ENCODE assay signal across 7 mouse cellular contexts in the genomic region with DNA sequence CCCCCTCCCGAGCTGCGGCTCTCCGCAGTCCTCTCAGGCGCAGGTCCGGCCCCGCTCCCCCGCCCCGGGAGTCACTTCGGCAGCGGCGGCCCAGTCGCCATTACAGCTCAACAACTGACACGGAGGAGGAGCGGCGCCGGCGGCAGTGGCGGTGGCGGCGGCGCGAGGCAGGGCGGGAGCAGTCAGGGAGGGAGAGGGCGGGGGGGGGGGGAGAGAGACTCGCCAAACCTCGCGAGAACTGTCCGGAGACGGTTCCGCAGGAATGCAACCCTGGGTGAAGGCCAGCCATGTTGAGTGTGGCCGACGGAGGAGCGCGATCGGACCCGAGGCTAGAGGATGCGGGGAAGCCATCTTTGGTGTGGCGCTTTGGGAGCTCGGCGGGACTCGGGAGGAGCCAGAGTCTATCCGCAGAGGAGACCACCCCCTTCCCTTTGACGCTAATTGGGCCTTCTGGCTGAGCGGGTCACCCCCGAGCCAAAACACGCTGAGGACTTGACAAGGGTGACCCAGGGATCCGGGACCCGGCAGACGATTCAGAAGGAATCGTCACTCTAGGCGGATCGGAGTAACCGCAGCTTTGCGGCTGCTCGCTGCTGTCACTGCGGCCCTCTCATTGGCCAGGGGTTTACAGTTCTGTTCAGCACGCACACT. TPM values are rescaled to one million over a fixed set of nuclear protein-coding genes. Genes with fewer than 3 reads are reported as not detected.
DNase-seq lines count a peak whose midpoint lies in the region; ATAC-seq lines count a peak whose summit lies in the region.

A gene (minus strand): TSS at position 188 of the 651 bp plus-strand sequence.

- H3K4me2 ChIP-seq in intestine, embryonic 16.5 days (ENCODE audit: low read depth, low read length) = peak within 1 kb of the TSS; percentile 68
- peak within 1 kb of the TSS; percentile 81 for H3K4me2 ChIP-seq in midbrain, embryonic 11.5 days

- peak within 1 kb of the TSS; percentile 95 for H3K27ac ChIP-seq in intestine, embryonic 16.5 days (ENCODE audit: low read length)
- H3K27ac ChIP-seq in midbrain, embryonic 11.5 days (ENCODE audit: low read depth, low read length) = peak within 1 kb of the TSS; percentile 87

- ATAC-seq in intestine, embryonic 16.5 days = peak; percentile 98
- ATAC-seq in midbrain, embryonic 11.5 days (ENCODE audit: low FRiP score) = peak; percentile 99

- intact Hi-C loops in left cerebral cortex, postnatal 36 days (cut with DNase I) = loop anchor here (1.0 to 5.0 kb wide), 2 partner anchors 63 to 704 kb away; a partner anchor contains a TSS

- H3K4me3 ChIP-seq in intestine, embryonic 16.5 days (ENCODE audit: low read length) = peak within 1 kb of the TSS; percentile 98
- peak within 1 kb of the TSS; percentile 96 for H3K4me3 ChIP-seq in midbrain, embryonic 11.5 days (ENCODE audit: low read depth, low read length)

- under 1% methylated on average over 40 of the region's 57 CpGs for WGBS in intestine, embryonic 16.5 days
- under 1% methylated on average over 54 of the region's 57 CpGs for WGBS in midbrain, embryonic 11.5 days

- DNase-seq in adrenal gland, adult 8-10 months = peak; percentile 97
- peak; percentile 98 for DNase-seq in embryo, embryonic 9.5 days (ENCODE audit: extremely low spot score)
- DNase-seq in gastrocnemius, postnatal 4 days (ENCODE audit: low spot score in 2 of 2) = peak; percentile 91 to 98
- peak; percentile 97 for DNase-seq in left cerebral cortex, postnatal 36 days (ENCODE audit: low spot score in 2 of 2)
- DNase-seq in midbrain, embryonic 11.5 days (ENCODE audit: low spot score, missing footprints) = peak; percentile 98
- DNase-seq in skeletal muscle tissue, adult 2 months (ENCODE audit: low read depth, low spot score) = peak; percentile 98

- H3K27me3 ChIP-seq in intestine, embryonic 16.5 days (replicated peaks; ENCODE audit: control insufficient read depth, insufficient read depth, low read length) = no peaks in the 10 kb centered on the region
- no peaks in the 10 kb centered on the region for H3K27me3 ChIP-seq in midbrain, embryonic 11.5 days (ENCODE audit: control insufficient read depth, insufficient read depth, low read length)

- H3K9me3 ChIP-seq in intestine, embryonic 16.5 days (ENCODE audit: control insufficient read depth, low read length) = no peaks in the 10 kb centered on the region
- H3K9me3 ChIP-seq in midbrain, embryonic 11.5 days (ENCODE audit: control insufficient read depth, low read length) = no peaks in the 10 kb centered on the region

- peaks cover 6% of the 10 kb centered on the region; the same call in 1 of the 2 replicates for H3K4me1 ChIP-seq in intestine, embryonic 16.5 days (ENCODE audit: control insufficient read depth, insufficient read depth, low read length)
- H3K4me1 ChIP-seq in midbrain, embryonic 11.5 days (ENCODE audit: control insufficient read depth, insufficient read depth, low read length) = peaks cover 15% of the 10 kb centered on the region

- H3K9ac ChIP-seq in intestine, embryonic 16.5 days (ENCODE audit: low read depth, low read length) = peak within 1 kb of the TSS; percentile 98
- H3K9ac ChIP-seq in midbrain, embryonic 11.5 days (ENCODE audit: low read length) = peak within 1 kb of the TSS; percentile 99

- H3K36me3 ChIP-seq in intestine, embryonic 16.5 days (ENCODE audit: control insufficient read depth, insufficient read depth, low read length) = no peaks in the 10 kb centered on the region
- H3K36me3 ChIP-seq in midbrain, embryonic 11.5 days (ENCODE audit: control insufficient read depth, insufficient read depth, low read length) = no peaks in the 10 kb centered on the region

RNA-seq across cellular contexts. Expression of the gene that starts here (rescaled TPM):
- total RNA-seq in adrenal gland, adult 8-10 months (2022) = 10 to 100 TPM; 29.9 to 44.4 (median 38.4) TPM
- total RNA-seq in gastrocnemius, postnatal 4 days (2021) = 10 to 100 TPM; 65.3 to 67.9 TPM
- polyA plus RNA-seq in intestine, embryonic 16.5 days (2015; fragmentation: Nextera tagmentation; extraction: Ambion mirVana) = 7.5 and 9.8 TPM in 2 replicates
- total RNA-seq in left cerebral cortex, postnatal 36 days (2021) = 10 to 100 TPM; 42.8 to 52.9 TPM
- polyA plus RNA-seq in midbrain, embryonic 11.5 days (2014; fragmentation: Nextera tagmentation; extraction: Ambion mirVana) = 6.7 and 6.9 TPM in 2 replicates

Comparison
In these comparisons a context has a peak if more than half of its experiments do, and no peak if none do; other contexts are left out.
1. Peak in every context shown above with its lines: DNase-seq, ATAC-seq, H3K4me3 ChIP-seq and H3K27ac ChIP-seq.